Mouse (Mus musculus): ENCODE measurements around the gene Scn8a. TPM values are rescaled to one million over a fixed set of nuclear protein-coding genes. Genes with fewer than 3 reads are reported as not detected.

Scn8a gene
- polyA plus RNA-seq, 1 experiment = not detected

DNA sequence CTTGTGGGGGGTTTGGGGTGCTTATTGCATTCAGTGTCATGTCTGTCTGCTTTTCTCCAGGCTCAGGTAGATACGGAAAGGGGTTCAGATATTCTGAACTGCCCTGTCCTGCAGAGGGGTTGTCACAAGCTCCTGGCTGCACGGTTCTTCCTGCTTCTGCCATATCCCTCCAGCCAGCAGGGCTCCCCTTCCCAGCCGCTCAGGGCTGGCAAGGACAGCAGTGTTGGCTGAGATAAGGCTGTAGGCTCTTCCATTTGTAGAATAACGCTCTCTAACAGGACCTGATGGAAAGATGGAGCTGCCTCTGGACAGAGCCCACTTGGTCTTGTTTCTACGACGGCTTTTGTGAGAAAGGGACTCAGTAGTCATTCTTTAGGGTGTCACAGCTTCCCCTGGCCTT, 172.3 kb downstream of the Scn8a start:
- Histone ChIP-seq H3K4me3 (no peak overlapping the region), H3K36me3 (ENCODE audit: control insufficient read depth, insufficient read depth) (no peaks in the 10 kb centered on the region), H3ac (ENCODE audit: control insufficient read depth, insufficient read length) (no peak overlapping the region), H3K79me2 (ENCODE audit: control insufficient read depth, insufficient read depth) (no peaks in the 10 kb centered on the region), H3K4me2 (ENCODE audit: low read depth) (no peak overlapping the region), H3K27me3 (ENCODE audit: control insufficient read depth, insufficient read depth, insufficient read length) (peaks cover 72% of the 10 kb centered on the region)
- TF ChIP-seq USF1 (IDR thresholded peaks at IDR 0.05; ENCODE audit: low read depth) (no peak), POLR2AphosphoS2 (IDR thresholded peaks at IDR 0.05; ENCODE audit: insufficient read length, low read depth) (no peak), TCF12 (IDR thresholded peaks at IDR 0.05; ENCODE audit: insufficient read depth, poor library complexity, severe bottlenecking) (no peak), REST (IDR thresholded peaks at IDR 0.05; ENCODE audit: insufficient read depth, insufficient read length) (no peak), POLR2A (IDR thresholded peaks at IDR 0.05; ENCODE audit: insufficient read length, low read depth) (no peak), MYOG (IDR thresholded peaks at IDR 0.05; ENCODE audit: control insufficient read depth in 1 of 3, insufficient read depth in 1 of 3, insufficient read length in 2 of 3, low read depth in 2 of 3) (no peak), SRF (IDR thresholded peaks at IDR 0.05; ENCODE audit: control insufficient read depth, insufficient read length, low read depth) (no peak), CEBPB (IDR thresholded peaks at IDR 0.05; ENCODE audit: insufficient read depth, poor library complexity, severe bottlenecking) (no peak), MYOD1 (IDR thresholded peaks at IDR 0.05; ENCODE audit: control insufficient read depth in 1 of 3, insufficient read length in 2 of 3, low read depth in 2 of 3) (no peak), TCF3 (IDR thresholded peaks at IDR 0.05; ENCODE audit: insufficient read length, low read depth) (no peak), MAX (IDR thresholded peaks at IDR 0.05; ENCODE audit: low read depth) (no peak), E2F4 (IDR thresholded peaks at IDR 0.05; ENCODE audit: insufficient read depth) (no peak)

DNA sequence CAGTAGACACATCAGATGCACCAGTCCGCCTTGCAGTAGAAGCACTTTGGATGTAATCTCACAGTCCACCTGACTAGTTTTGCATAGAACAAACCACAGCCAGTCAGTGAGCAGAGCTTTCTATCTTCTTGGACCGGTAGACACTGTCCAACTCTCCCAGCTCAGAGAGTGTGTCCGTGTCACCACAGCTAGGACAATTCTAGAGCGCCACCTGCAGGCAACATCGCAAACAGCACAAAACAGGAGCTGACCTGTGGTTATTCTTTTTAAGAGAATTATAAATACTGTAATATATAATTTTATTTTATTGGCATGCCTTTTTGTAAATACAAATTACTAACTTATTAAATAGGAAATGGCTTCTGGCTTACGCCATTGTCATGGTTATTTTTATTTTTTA, 173.0 kb downstream of the Scn8a start:
- H3K4me2 ChIP-seq (ENCODE audit: low read depth) = no peak overlapping the region
- peaks cover 78% of the 10 kb centered on the region for H3K27me3 ChIP-seq (ENCODE audit: control insufficient read depth, insufficient read depth, insufficient read length)
- no peaks in the 10 kb centered on the region for H3K36me3 ChIP-seq (ENCODE audit: control insufficient read depth, insufficient read depth)
- TF ChIP-seq POLR2A (IDR thresholded peaks at IDR 0.05; ENCODE audit: insufficient read length, low read depth) = no peak
- no peak for TF ChIP-seq REST (IDR thresholded peaks at IDR 0.05; ENCODE audit: insufficient read depth, insufficient read length)
- no peak overlapping the region for H3ac ChIP-seq (ENCODE audit: control insufficient read depth, insufficient read length)
- no peaks in the 10 kb centered on the region for H3K79me2 ChIP-seq (ENCODE audit: control insufficient read depth, insufficient read depth)
- H3K4me3 ChIP-seq = no peak overlapping the region

DNA sequence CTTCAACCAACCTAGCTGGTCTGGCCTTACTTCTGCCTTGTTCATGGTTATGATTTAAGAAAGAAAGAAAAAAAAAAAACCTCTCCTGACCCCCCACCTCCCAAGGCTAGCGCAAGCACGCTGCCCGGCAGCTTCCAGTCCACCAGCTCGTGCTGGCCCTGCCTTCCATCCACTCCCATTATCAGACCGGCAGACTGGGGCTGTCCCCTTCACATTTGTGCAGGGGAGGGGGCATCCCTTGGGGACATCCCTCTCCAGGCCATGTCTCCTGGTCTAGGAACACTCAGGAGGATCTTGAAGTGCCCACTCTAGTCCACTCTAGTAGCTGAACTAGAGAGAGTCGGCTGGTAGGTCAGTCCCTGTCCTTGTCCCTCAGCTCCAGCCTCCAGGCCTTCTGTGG, 174.9 kb downstream of the Scn8a start:
- Histone ChIP-seq H3K4me2 (ENCODE audit: low read depth) (no peak overlapping the region), H3K36me3 (ENCODE audit: control insufficient read depth, insufficient read depth) (no peaks in the 10 kb centered on the region), H3K79me2 (ENCODE audit: control insufficient read depth, insufficient read depth) (no peaks in the 10 kb centered on the region), H3ac (ENCODE audit: control insufficient read depth, insufficient read length) (no peak overlapping the region), H3K4me3 (no peak overlapping the region), H3K27me3 (ENCODE audit: control insufficient read depth, insufficient read depth, insufficient read length) (peaks cover 91% of the 10 kb centered on the region)
- TF ChIP-seq POLR2AphosphoS2 (IDR thresholded peaks at IDR 0.05; ENCODE audit: insufficient read length, low read depth) = no peak

DNA sequence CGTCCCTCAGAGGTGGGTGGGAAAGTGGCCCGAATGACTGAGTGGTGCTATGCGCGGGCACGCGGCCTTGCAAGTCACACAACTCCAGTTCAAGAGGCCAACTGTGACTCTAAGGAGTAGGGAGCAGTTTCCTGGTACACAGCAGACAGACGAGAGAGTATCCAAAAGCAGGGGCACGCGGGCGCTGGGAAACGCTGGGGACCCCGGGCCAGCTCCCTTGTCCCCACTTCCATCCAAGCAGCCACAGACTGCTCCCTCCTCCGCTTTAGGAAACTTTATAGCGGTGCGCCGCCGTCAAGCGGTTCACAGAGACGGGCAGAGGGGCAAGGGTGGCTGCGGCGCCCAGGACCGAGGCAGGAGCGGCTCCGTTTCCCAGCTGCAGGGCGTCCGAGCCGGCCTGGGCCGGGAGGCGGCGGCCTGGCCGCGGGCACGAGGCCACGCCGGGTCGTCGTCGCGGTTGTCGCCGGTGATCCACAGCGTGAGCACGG, 176.4 kb downstream of the Scn8a start:
- H3K4me3 ChIP-seq = no peak overlapping the region
- H3K4me2 ChIP-seq (ENCODE audit: low read depth) = no peak overlapping the region
- H3ac ChIP-seq (ENCODE audit: control insufficient read depth, insufficient read length) = no peak overlapping the region
- H3K27me3 ChIP-seq (ENCODE audit: control insufficient read depth, insufficient read depth, insufficient read length) = peaks cover 90% of the 10 kb centered on the region
- no peak for TF ChIP-seq SRF (IDR thresholded peaks at IDR 0.05; ENCODE audit: control insufficient read depth, insufficient read length, low read depth)
- TF ChIP-seq POLR2AphosphoS2 (IDR thresholded peaks at IDR 0.05; ENCODE audit: insufficient read length, low read depth) = no peak
- TF ChIP-seq REST (IDR thresholded peaks at IDR 0.05; ENCODE audit: insufficient read depth, insufficient read length) = no peak
- no peak for TF ChIP-seq E2F4 (IDR thresholded peaks at IDR 0.05; ENCODE audit: insufficient read depth)
- TF ChIP-seq TCF12 (IDR thresholded peaks at IDR 0.05; ENCODE audit: insufficient read depth, poor library complexity, severe bottlenecking) = no peak
- TF ChIP-seq MYOG (IDR thresholded peaks at IDR 0.05; ENCODE audit: control insufficient read depth in 1 of 3, insufficient read depth in 1 of 3, insufficient read length in 2 of 3, low read depth in 2 of 3) = no peak
- TF ChIP-seq MYOD1 (IDR thresholded peaks at IDR 0.05; ENCODE audit: control insufficient read depth in 1 of 3, insufficient read length in 2 of 3, low read depth in 2 of 3) = no peak
- TF ChIP-seq USF1 (IDR thresholded peaks at IDR 0.05; ENCODE audit: low read depth) = no peak
- TF ChIP-seq MAX (IDR thresholded peaks at IDR 0.05; ENCODE audit: low read depth) = no peak
- TF ChIP-seq CEBPB (IDR thresholded peaks at IDR 0.05; ENCODE audit: insufficient read depth, poor library complexity, severe bottlenecking) = no peak
- TF ChIP-seq TCF3 (IDR thresholded peaks at IDR 0.05; ENCODE audit: insufficient read length, low read depth) = no peak
- TF ChIP-seq POLR2A (IDR thresholded peaks at IDR 0.05; ENCODE audit: insufficient read length, low read depth) = no peak
- H3K79me2 ChIP-seq (ENCODE audit: control insufficient read depth, insufficient read depth) = no peaks in the 10 kb centered on the region
- H3K36me3 ChIP-seq (ENCODE audit: control insufficient read depth, insufficient read depth) = no peaks in the 10 kb centered on the region

DNA sequence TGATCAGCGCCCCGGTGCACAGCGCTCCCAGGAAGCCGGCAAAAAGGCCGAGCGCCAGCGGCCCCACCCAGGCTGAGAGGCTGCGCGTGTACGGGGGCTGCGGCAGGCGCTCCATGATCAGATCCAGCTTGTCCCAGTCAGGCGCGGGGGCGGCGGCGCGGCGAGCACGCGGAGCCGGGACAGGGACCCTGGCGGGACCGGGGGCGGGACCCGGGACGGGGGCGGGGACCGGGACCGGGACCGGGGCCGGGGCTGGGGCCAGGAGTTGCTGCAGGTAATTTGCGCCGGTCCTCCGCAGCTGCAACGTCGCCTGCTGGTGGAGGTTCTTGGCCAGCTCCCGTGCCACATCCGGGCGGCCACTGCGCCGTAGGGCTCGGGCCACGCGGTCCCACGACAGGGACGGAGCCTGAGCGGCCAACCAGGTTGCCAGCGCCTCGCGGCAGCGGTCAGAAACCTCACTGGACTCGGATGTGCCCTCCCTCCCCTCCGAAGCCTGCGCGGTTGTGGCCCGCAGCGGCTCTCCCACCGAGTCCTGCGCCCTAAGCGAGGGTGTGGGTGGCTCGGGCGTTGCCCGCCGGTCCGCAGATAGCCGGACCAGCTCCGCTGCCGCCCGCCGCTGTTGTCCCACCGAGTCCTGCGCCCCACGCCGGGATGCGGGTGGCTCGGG, 177.0 kb downstream of the Scn8a start:
- Histone ChIP-seq H3K27me3 (ENCODE audit: control insufficient read depth, insufficient read depth, insufficient read length) (peaks cover 86% of the 10 kb centered on the region), H3K79me2 (ENCODE audit: control insufficient read depth, insufficient read depth) (no peaks in the 10 kb centered on the region), H3K36me3 (ENCODE audit: control insufficient read depth, insufficient read depth) (no peaks in the 10 kb centered on the region), H3ac (ENCODE audit: control insufficient read depth, insufficient read length) (no peak overlapping the region), H3K4me3 (no peak overlapping the region), H3K4me2 (ENCODE audit: low read depth) (no peak overlapping the region)
- no peak for TF ChIP-seq MAX (IDR thresholded peaks at IDR 0.05; ENCODE audit: low read depth)
- no peak for TF ChIP-seq REST (IDR thresholded peaks at IDR 0.05; ENCODE audit: insufficient read depth, insufficient read length)
- no peak for TF ChIP-seq POLR2AphosphoS2 (IDR thresholded peaks at IDR 0.05; ENCODE audit: insufficient read length, low read depth)
